Mouse (Mus musculus) CD4-positive, CD25-positive, alpha-beta regulatory T cell, adult 4 months (primary cell): ENCODE data around the gene Hlcs. TPM values are rescaled to one million over a fixed set of nuclear protein-coding genes. Genes with fewer than 3 reads are reported as not detected.

ENCODE experiments used
- ATAC-seq: one replicate; pipeline ENCODE4 v1.8.0; 2017
- polyA plus RNA-seq, 2 experiments: library from polyadenylated mRNA; unstranded; fragments of 100-300 nt; shearing (Covaris generic); gene quantifications; one replicate each; pipeline ENCODE4 v1.2.1; 2017

Hlcs gene
- polyA plus RNA-seq, 2 experiments from 2014 or later, result 7.3 to 9.3 TPM

GRCm38 (mm10) chr16:94289138-94290072 lies 24.0 kb downstream of the Hlcs start:
- ATAC-seq, result peak; percentile 48

GRCm38 (mm10) chr16:94287826-94288225 lies 25.5 kb downstream of the Hlcs start:
- no peak for ATAC-seq

GRCm38 (mm10) chr16:94283972-94284371 lies 29.4 kb downstream of the Hlcs start:
- ATAC-seq, result no peak

- ATAC-seq, result no peak
Observed at GRCm38 (mm10) chr16:94270826-94271225, 42.5 kb downstream of the Hlcs start.

GRCm38 (mm10) chr16:94269635-94270034 lies 43.7 kb downstream of the Hlcs start:
- peak; percentile 67 for ATAC-seq

GRCm38 (mm10) chr16:94268205-94268604 lies 45.2 kb downstream of the Hlcs start:
- peak; percentile 37 for ATAC-seq

- no peak for ATAC-seq
Observed at GRCm38 (mm10) chr16:94264611-94265010, 48.8 kb downstream of the Hlcs start.

GRCm38 (mm10) chr16:94262501-94262900 lies 50.9 kb downstream of the Hlcs start:
- no peak for ATAC-seq

- no peak for ATAC-seq
Observed at GRCm38 (mm10) chr16:94260938-94261630, 52.3 kb downstream of the Hlcs start.

GRCm38 (mm10) chr16:94258366-94259310 lies 54.7 kb downstream of the Hlcs start:
- ATAC-seq, result peak; percentile 85

GRCm38 (mm10) chr16:94255592-94255991 lies 57.8 kb downstream of the Hlcs start:
- no peak for ATAC-seq

GRCm38 (mm10) chr16:94255035-94255434 lies 58.3 kb downstream of the Hlcs start:
- no peak for ATAC-seq

- peak; percentile 25 for ATAC-seq
Observed at GRCm38 (mm10) chr16:94254415-94254891, 58.9 kb downstream of the Hlcs start.

- no peak for ATAC-seq
Observed at GRCm38 (mm10) chr16:94253671-94254414, 59.5 kb downstream of the Hlcs start.

GRCm38 (mm10) chr16:94251756-94252155 lies 61.6 kb downstream of the Hlcs start:
- ATAC-seq, result no peak

- ATAC-seq, result no peak
Observed at GRCm38 (mm10) chr16:94250640-94251349, 62.6 kb downstream of the Hlcs start.

GRCm38 (mm10) chr16:94250136-94250535 lies 63.2 kb downstream of the Hlcs start:
- ATAC-seq, result no peak

GRCm38 (mm10) chr16:94249666-94250065 lies 63.7 kb downstream of the Hlcs start:
- ATAC-seq, result no peak

GRCm38 (mm10) chr16:94248721-94249120 lies 64.7 kb downstream of the Hlcs start:
- no peak for ATAC-seq

GRCm38 (mm10) chr16:94246976-94247375 lies 66.4 kb downstream of the Hlcs start:
- ATAC-seq, result no peak
